Comparison of ENCODE assay signal across 8 mouse cellular contexts in genomic region chr17:28799291-28800160, GRCm38 (mm10). TPM values are rescaled to one million over a fixed set of nuclear protein-coding genes. Genes with fewer than 3 reads are reported as not detected.
DNase-seq lines count a peak whose midpoint lies in the region; ATAC-seq and TF ChIP-seq lines count a peak whose summit lies in the region.

No protein-coding gene starts in this region.

- H3K4me3 ChIP-seq in heart, embryonic 14.5 days (ENCODE audit: control insufficient read depth in 1 of 2, insufficient read depth in 1 of 2, low read depth in 1 of 2, low read length in 2 of 2) = peak overlapping the region in 1 of 2 experiments; percentile 93; a peak in 1 of 4 replicates
- H3K4me3 ChIP-seq in bone marrow, adult 2 months (replicated peaks; ENCODE audit: control insufficient read depth, low read depth, low read length) = peak overlapping the region; percentile 44
- H3K4me3 ChIP-seq in hindbrain, embryonic 11.5 days (ENCODE audit: low read depth, low read length) = peak overlapping the region; percentile 73; the same call in 1 of the 2 replicates
- peak overlapping the region; percentile 75 for H3K4me3 ChIP-seq in lung, embryonic 16.5 days (ENCODE audit: low read length)

- 19% methylated on average over 14 of the region's 14 CpGs for WGBS in heart, embryonic 14.5 days
- 5% methylated on average over 14 of the region's 14 CpGs for WGBS in bone marrow, adult 2 months
- 20% methylated on average over 14 of the region's 14 CpGs for WGBS in hindbrain, embryonic 11.5 days
- 5% methylated on average over 14 of the region's 14 CpGs for WGBS in lung, embryonic 16.5 days

- H3K4me2 ChIP-seq in heart, embryonic 14.5 days (ENCODE audit: low read length) = peak overlapping the region; percentile 99
- H3K4me2 ChIP-seq in hindbrain, embryonic 11.5 days (replicated peaks; ENCODE audit: low read depth, low read length) = peak overlapping the region; percentile 62
- peak overlapping the region; percentile 89 for H3K4me2 ChIP-seq in lung, embryonic 16.5 days (ENCODE audit: low read depth, low read length)

- no peak overlapping the region for H3K27ac ChIP-seq in heart, embryonic 14.5 days (replicated peaks in 1 of 2; ENCODE audit: control insufficient read depth in 1 of 2, insufficient read depth in 1 of 2, low read depth in 2 of 2, low read length in 2 of 2)
- no peak overlapping the region for H3K27ac ChIP-seq in bone marrow, adult 2 months (ENCODE audit: control insufficient read depth, insufficient read depth, low read depth, low read length, poor library complexity)
- H3K27ac ChIP-seq in hindbrain, embryonic 11.5 days (ENCODE audit: low read depth, low read length) = no peak overlapping the region
- peak overlapping the region; percentile 97; the same call in 1 of the 2 replicates for H3K27ac ChIP-seq in lung, embryonic 16.5 days (ENCODE audit: low read length)

- no peak for DNase-seq in heart, postnatal 14 days
- peak; percentile 16 for DNase-seq in hindbrain, embryonic 11.5 days (ENCODE audit: low spot score)
- no peak for DNase-seq in urinary bladder, postnatal 10 days (ENCODE audit: low spot score)
- no peak for DNase-seq in left cerebral cortex, postnatal 25 days (ENCODE audit: low spot score in 2 of 2)

- ATAC-seq in heart, embryonic 14.5 days (ENCODE audit: insufficient number of reproducible peaks, insufficient read depth, low FRiP score, low read depth) = no peak
- no peak for ATAC-seq in hindbrain, embryonic 11.5 days (ENCODE audit: low FRiP score)
- no peak for ATAC-seq in lung, embryonic 16.5 days (ENCODE audit: low read depth)
- ATAC-seq in megakaryocyte, adult 5-6 weeks (ENCODE audit: poor library complexity, severe bottlenecking) = no peak

- intact Hi-C loops in heart, postnatal 14 days (cut with DNase I) = loop anchor here (2.0 kb wide), 2 partner anchors 37 to 107 kb away; no protein-coding TSS in a partner anchor
- intact Hi-C loops in left cerebral cortex, postnatal 25 days (cut with DNase I) = loop anchor here (2.0 to 5.0 kb wide), 2 partner anchors 37 to 109 kb away; partner anchors contain the start of genes Mapk14 and Slc26a8

- H3K4me1 ChIP-seq in heart, embryonic 14.5 days (ENCODE audit: control insufficient read depth in 2 of 2, insufficient read depth in 2 of 2, low read length in 2 of 2) = peaks cover 9 to 29% of the 10 kb centered on the region in 2 experiments
- no peaks in the 10 kb centered on the region for H3K4me1 ChIP-seq in bone marrow, adult 2 months (ENCODE audit: control insufficient read depth, insufficient read depth, low read length)
- H3K4me1 ChIP-seq in hindbrain, embryonic 11.5 days (replicated peaks; ENCODE audit: control insufficient read depth, insufficient read depth, low read length) = 0 out of 2 replicates have a peak, but pooled peaks cover 3% of the 10 kb centered on the region
- H3K4me1 ChIP-seq in lung, embryonic 16.5 days (replicated peaks; ENCODE audit: control insufficient read depth, insufficient read depth, low read length) = peaks cover 21% of the 10 kb centered on the region

- H3K27me3 ChIP-seq in heart, embryonic 14.5 days (ENCODE audit: control insufficient read depth, insufficient read depth, low read length) = no peaks in the 10 kb centered on the region
- H3K27me3 ChIP-seq in hindbrain, embryonic 11.5 days (ENCODE audit: control insufficient read depth, insufficient read depth, low read length) = no peaks in the 10 kb centered on the region
- no peaks in the 10 kb centered on the region for H3K27me3 ChIP-seq in lung, embryonic 16.5 days (ENCODE audit: control insufficient read depth, insufficient read depth, low read depth, low read length)

- TF ChIP-seq CTCF in bone marrow, adult 2 months (IDR thresholded peaks at IDR 0.05; ENCODE audit: control insufficient read depth, insufficient read depth, low read length) = no peak

- TF ChIP-seq POLR2A in bone marrow, adult 2 months (IDR thresholded peaks at IDR 0.05; ENCODE audit: borderline replicate concordance, control insufficient read depth, low read depth, low read length) = no peak

- H3K36me3 ChIP-seq in heart, embryonic 14.5 days (ENCODE audit: control insufficient read depth, insufficient read depth, low read length) = no peaks in the 10 kb centered on the region
- no peaks in the 10 kb centered on the region for H3K36me3 ChIP-seq in hindbrain, embryonic 11.5 days (ENCODE audit: control insufficient read depth, insufficient read depth, low read length)
- H3K36me3 ChIP-seq in lung, embryonic 16.5 days (ENCODE audit: control insufficient read depth, insufficient read depth, low read length) = no peaks in the 10 kb centered on the region

- H3K9ac ChIP-seq in heart, embryonic 14.5 days (ENCODE audit: low read length) = peak overlapping the region; percentile 100; the same call in 1 of the 2 replicates
- no peak overlapping the region; the same call in 1 of the 2 replicates for H3K9ac ChIP-seq in hindbrain, embryonic 11.5 days (ENCODE audit: low read depth, low read length)
- H3K9ac ChIP-seq in lung, embryonic 16.5 days (ENCODE audit: low read length) = peak overlapping the region; percentile 98; the same call in 1 of the 2 replicates

- peaks cover 4% of the 10 kb centered on the region; the same call in 1 of the 2 replicates for H3K9me3 ChIP-seq in heart, embryonic 14.5 days (ENCODE audit: control insufficient read depth, low read length)
- H3K9me3 ChIP-seq in hindbrain, embryonic 11.5 days (ENCODE audit: control insufficient read depth, low read length) = no peaks in the 10 kb centered on the region
- H3K9me3 ChIP-seq in lung, embryonic 16.5 days (ENCODE audit: control insufficient read depth, low read length) = no peaks in the 10 kb centered on the region

RNA-seq across cellular contexts. Expression of gene Brpf3, which starts 1.4 kb away (rescaled TPM):
- 6.0 and 6.4 TPM in 2 replicates for polyA plus RNA-seq in heart, embryonic 14.5 days (2014; fragmentation: Nextera tagmentation; extraction: Ambion mirVana)
- total RNA-seq in heart, postnatal 14 days (2021) = 10 to 100 TPM; 17.2 to 18.5 TPM
- polyA plus RNA-seq in bone marrow, adult 2 months (2011; ENCODE audit: insufficient read depth, insufficient read length, low replicate concordance, missing spikeins) = 117 and 133 TPM in 2 replicates
- polyA plus RNA-seq in hindbrain, embryonic 11.5 days (2014; fragmentation: Nextera tagmentation; extraction: Ambion mirVana) = 7.1 and 9.8 TPM in 2 replicates
- 9.5 and 10.6 TPM in 2 replicates for polyA plus RNA-seq in lung, embryonic 16.5 days (2015; fragmentation: Nextera tagmentation; extraction: Ambion mirVana)
- total RNA-seq in megakaryocyte, adult 5-6 weeks (2015) = 22.5 and 22.6 TPM in 2 replicates
- 4.4 and 8.3 TPM in 2 replicates for total RNA-seq in megakaryocyte, adult 5-6 weeks (2017)
- total RNA-seq in left cerebral cortex, postnatal 25 days (2021) = 10 to 100 TPM; 47.2 to 54.7 TPM

RNA-seq across cellular contexts. Expression of gene Mapk13, which starts 30.4 kb away (rescaled TPM):
- 1.7 and 2.5 TPM in 2 replicates for polyA plus RNA-seq in heart, embryonic 14.5 days (2014; fragmentation: Nextera tagmentation; extraction: Ambion mirVana)
- total RNA-seq in heart, postnatal 14 days (2021) = under 1 TPM; 0.17 to 0.33 TPM
- 37.7 and 70.0 TPM in 2 replicates for polyA plus RNA-seq in bone marrow, adult 2 months (2011; ENCODE audit: insufficient read depth, insufficient read length, low replicate concordance, missing spikeins)
- polyA plus RNA-seq in hindbrain, embryonic 11.5 days (2014; fragmentation: Nextera tagmentation; extraction: Ambion mirVana) = 3.3 TPM in 2 replicates
- 78.6 and 80.0 TPM in 2 replicates for polyA plus RNA-seq in lung, embryonic 16.5 days (2015; fragmentation: Nextera tagmentation; extraction: Ambion mirVana)
- total RNA-seq in megakaryocyte, adult 5-6 weeks (2015) = 12.2 and 17.0 TPM in 2 replicates
- 21.3 and 32.8 TPM in 2 replicates for total RNA-seq in megakaryocyte, adult 5-6 weeks (2017)
- 1 to 10 TPM; 1.0 to 1.2 TPM for total RNA-seq in left cerebral cortex, postnatal 25 days (2021)

RNA-seq across cellular contexts. Expression of gene Pnpla1, which starts 58.7 kb away (rescaled TPM):
- 0.11 TPM in 1 of 2 replicates, not detected in the other for polyA plus RNA-seq in heart, embryonic 14.5 days (2014; fragmentation: Nextera tagmentation; extraction: Ambion mirVana)
- not detected for total RNA-seq in heart, postnatal 14 days (2021)
- 0.67 TPM in 1 of 2 replicates, not detected in the other for polyA plus RNA-seq in bone marrow, adult 2 months (2011; ENCODE audit: insufficient read depth, insufficient read length, low replicate concordance, missing spikeins)
- not detected in 2 replicates for polyA plus RNA-seq in hindbrain, embryonic 11.5 days (2014; fragmentation: Nextera tagmentation; extraction: Ambion mirVana)
- not detected in 2 replicates for polyA plus RNA-seq in lung, embryonic 16.5 days (2015; fragmentation: Nextera tagmentation; extraction: Ambion mirVana)
- 0.11 and 0.58 TPM in 2 replicates for total RNA-seq in megakaryocyte, adult 5-6 weeks (2015)
- 0.57 and 0.92 TPM in 2 replicates for total RNA-seq in megakaryocyte, adult 5-6 weeks (2017)
- under 1 TPM; 0.46 to 0.57 TPM for total RNA-seq in left cerebral cortex, postnatal 25 days (2021)

Comparison
In these comparisons a context has a peak if more than half of its experiments do, and no peak if none do; other contexts are left out.
1. RNA of gene Brpf3, which starts 1.4 kb away (polyA plus RNA-seq): 117 to 133 TPM in bone marrow, adult 2 months; 7.1 to 9.8 TPM in hindbrain, embryonic 11.5 days, 9.5 to 10.6 TPM in lung, embryonic 16.5 days and 6.0 to 6.4 TPM in heart, embryonic 14.5 days; every median in the first group is over 10 times any median in the second.
2. Peak in every context shown above with its lines, with median percentiles within 50 percentile points of each other: H3K4me2 ChIP-seq.